Mouse (Mus musculus) lung, embryonic 16.5 days (tissue): ENCODE data around the gene Gm10192. TPM values are rescaled to one million over a fixed set of nuclear protein-coding genes. Genes with fewer than 3 reads are reported as not detected.

Experiments
- ATAC-seq: fragments of 200-750 bp; cut with Nextera tagmentation; 2 replicates; pipeline ENCODE4 v1.8.0; 2017; ENCODE audit warnings: low read depth, mild to moderate bottlenecking, moderate library complexity
- H3K27ac ChIP-seq: fragments of 300-500 bp; sonication (generic); 2 replicates; pipeline ENCODE4 v1.5.1; 2014; ENCODE audit warnings: mild to moderate bottlenecking, control low read depth, low read length
- H3K27me3 ChIP-seq: fragments of 300-500 bp; sonication (generic); 2 replicates; pipeline ENCODE4 v1.6.1; 2014; ENCODE audit warnings: low read depth, low read length, mixed read lengths; ENCODE audit not compliant: control insufficient read depth, insufficient read depth
- H3K36me3 ChIP-seq: fragments of 300-500 bp; sonication (generic); 2 replicates; pipeline ENCODE4 v1.6.1; 2014; ENCODE audit warnings: low read length; ENCODE audit not compliant: control insufficient read depth, insufficient read depth
- H3K4me1 ChIP-seq: fragments of 300-500 bp; sonication (generic); replicated peaks from 2 replicates; pipeline ENCODE4 v1.6.1; 2014; ENCODE audit warnings: low read length, mixed read lengths; ENCODE audit not compliant: control insufficient read depth, insufficient read depth
- H3K4me2 ChIP-seq: fragments of 300-500 bp; sonication (generic); 2 replicates; pipeline ENCODE4 v1.6.1; 2014; ENCODE audit warnings: low read depth, low read length, control low read depth
- H3K4me3 ChIP-seq: fragments of 300-500 bp; sonication (generic); 2 replicates; pipeline ENCODE4 v1.5.1; 2014; ENCODE audit warnings: mild to moderate bottlenecking, low read length, control low read depth
- H3K9ac ChIP-seq: fragments of 300-500 bp; sonication (generic); 2 replicates; pipeline ENCODE4 v1.6.1; 2014; ENCODE audit warnings: low read length, control low read depth
- H3K9me3 ChIP-seq: fragments of 300-500 bp; sonication (generic); 2 replicates; pipeline ENCODE4 v1.6.1; 2016; ENCODE audit warnings: low read length; ENCODE audit not compliant: control insufficient read depth
- WGBS: fragments of 180-500 bp; shearing (Covaris S2); extraction: QIAGEN DNeasy Blood & Tissue Kit; methylation state at CpG from one replicate; pipeline ENCODE4 v1.1.7; 2014; 5-methylcytosine and 5-hydroxymethylcytosine counted together
- polyA plus RNA-seq: library from polyadenylated mRNA; unstranded; fragments of >200 nt; fragmentation: Nextera tagmentation; extraction: Ambion mirVana; gene quantifications from 2 replicates; pipeline ENCODE4 v1.2.1, GENCODE M21; 2015

Gm10192 gene
- polyA plus RNA-seq, 1 experiment from 2014 or later = not detected

GRCm38 (mm10) chr4:97156084-97156483 is 26.9 kb downstream of the Gm10192 start:
- ATAC-seq = no peak
- Histone ChIP-seq H3K4me1 (no peaks in the 10 kb centered on the region), H3K9ac (no peak overlapping the region), H3K4me3 (no peak overlapping the region), H3K4me2 (no peak overlapping the region), H3K36me3 (no peaks in the 10 kb centered on the region), H3K27ac (no peak overlapping the region), H3K9me3 (no peaks in the 10 kb centered on the region), H3K27me3 (no peaks in the 10 kb centered on the region)
- 64% methylated on average over 3 of the region's 3 CpGs for WGBS

- Histone ChIP-seq H3K27me3 (no peaks in the 10 kb centered on the region), H3K4me3 (no peak overlapping the region), H3K4me2 (no peak overlapping the region), H3K36me3 (no peaks in the 10 kb centered on the region), H3K27ac (no peak overlapping the region), H3K4me1 (no peaks in the 10 kb centered on the region), H3K9me3 (no peaks in the 10 kb centered on the region), H3K9ac (no peak overlapping the region)
- ATAC-seq = no peak
Observed at GRCm38 (mm10) chr4:97153554-97153953, 29.4 kb downstream of the Gm10192 start.

- WGBS = 94% methylated on average over 2 of the region's 2 CpGs
- Histone ChIP-seq H3K4me1 (no peaks in the 10 kb centered on the region), H3K36me3 (no peaks in the 10 kb centered on the region), H3K9me3 (no peaks in the 10 kb centered on the region), H3K4me3 (no peak overlapping the region), H3K9ac (no peak overlapping the region), H3K4me2 (no peak overlapping the region), H3K27me3 (no peaks in the 10 kb centered on the region), H3K27ac (no peak overlapping the region)
- ATAC-seq = no peak
Observed at GRCm38 (mm10) chr4:97142484-97142883, 40.5 kb downstream of the Gm10192 start.
